Mouse (Mus musculus): ENCODE measurements around the gene Polr1c. TPM values are rescaled to one million over a fixed set of nuclear protein-coding genes. Genes with fewer than 3 reads are reported as not detected.

The Polr1c gene
- polyA plus RNA-seq, 1 experiment from 2014 or later, result 127 TPM

- peaks cover 16% of the 10 kb centered on the region for H3K36me3 ChIP-seq (replicated peaks; ENCODE audit: control insufficient read depth, insufficient read depth, low read depth, low read length)
- ATAC-seq (replicated peaks; ENCODE audit: insufficient number of reproducible peaks, low FRiP score, low TSS enrichment, low read depth), result no peak
- 64% methylated on average over 14 of the region's 14 CpGs for WGBS
Measured at GRCm38 (mm10) chr17:46252571-46253451, 5.0 kb upstream of the Polr1c start.

GRCm38 (mm10) chr17:46251174-46251573 is 3.3 kb upstream of the Polr1c start:
- ATAC-seq (replicated peaks; ENCODE audit: insufficient number of reproducible peaks, low FRiP score, low TSS enrichment, low read depth) (no peak), DNase-seq (ENCODE audit: low spot score) (no peak)
- Histone ChIP-seq H3K27ac (replicated peaks; ENCODE audit: low read depth, low read length) (no peak overlapping the region), H3K9me3 (replicated peaks; ENCODE audit: control insufficient read depth, low read length) (no peaks in the 10 kb centered on the region), H3K9ac (replicated peaks; ENCODE audit: low read length) (no peak overlapping the region), H3K4me3 (ENCODE audit: low read depth, low read length) (no peak overlapping the region), H3K4me1 (ENCODE audit: control insufficient read depth, insufficient read depth, low read length) (peaks cover 5% of the 10 kb centered on the region), H3K36me3 (replicated peaks; ENCODE audit: control insufficient read depth, insufficient read depth, low read depth, low read length) (peaks cover 16% of the 10 kb centered on the region), H3K27me3 (ENCODE audit: control insufficient read depth, insufficient read depth, low read length) (peaks cover 11% of the 10 kb centered on the region), H3K4me2 (ENCODE audit: low read depth, low read length) (no peak overlapping the region)
- 80% methylated on average over 7 of the region's 7 CpGs for WGBS

More at GRCm38 (mm10) chr17:46252571-46253451, 5.0 kb upstream of the Polr1c start:
- Histone ChIP-seq H3K9ac (replicated peaks; ENCODE audit: low read length) (no peak overlapping the region), H3K4me1 (ENCODE audit: control insufficient read depth, insufficient read depth, low read length) (peaks cover 5% of the 10 kb centered on the region; the same call in 1 of the 2 replicates), H3K4me3 (ENCODE audit: low read depth, low read length) (peak overlapping the region; percentile 67; the same call in 1 of the 2 replicates), H3K9me3 (replicated peaks; ENCODE audit: control insufficient read depth, low read length) (no peaks in the 10 kb centered on the region), H3K27me3 (ENCODE audit: control insufficient read depth, insufficient read depth, low read length) (peaks cover 11% of the 10 kb centered on the region), H3K4me2 (ENCODE audit: low read depth, low read length) (no peak overlapping the region; the same call in 1 of the 2 replicates), H3K27ac (replicated peaks; ENCODE audit: low read depth, low read length) (no peak overlapping the region)
- DNase-seq (ENCODE audit: low spot score), result peak; percentile 72

GRCm38 (mm10) chr17:46248189-46248522 is 302 bp upstream of the Polr1c start:
- Histone ChIP-seq H3K27me3 (ENCODE audit: control insufficient read depth, insufficient read depth, low read length) (no peaks in the 10 kb centered on the region), H3K27ac (replicated peaks; ENCODE audit: low read depth, low read length) (no peak overlapping the region), H3K4me1 (ENCODE audit: control insufficient read depth, insufficient read depth, low read length) (no peaks in the 10 kb centered on the region; the same call in none of the 2 replicates), H3K36me3 (replicated peaks; ENCODE audit: control insufficient read depth, insufficient read depth, low read depth, low read length) (peaks cover 30% of the 10 kb centered on the region), H3K9ac (replicated peaks; ENCODE audit: low read length) (peak overlapping the region; percentile 85), H3K4me3 (ENCODE audit: low read depth, low read length) (peak overlapping the region; percentile 89), H3K9me3 (replicated peaks; ENCODE audit: control insufficient read depth, low read length) (no peaks in the 10 kb centered on the region), H3K4me2 (ENCODE audit: low read depth, low read length) (peak overlapping the region; percentile 85)
- DNase-seq (ENCODE audit: low spot score), result no peak
- under 1% methylated on average over 37 of the region's 37 CpGs for WGBS
- ATAC-seq (replicated peaks; ENCODE audit: insufficient number of reproducible peaks, low FRiP score, low TSS enrichment, low read depth), result 0 out of 2 replicates have a peak, but pooled peaks have one; percentile 2

DNA sequence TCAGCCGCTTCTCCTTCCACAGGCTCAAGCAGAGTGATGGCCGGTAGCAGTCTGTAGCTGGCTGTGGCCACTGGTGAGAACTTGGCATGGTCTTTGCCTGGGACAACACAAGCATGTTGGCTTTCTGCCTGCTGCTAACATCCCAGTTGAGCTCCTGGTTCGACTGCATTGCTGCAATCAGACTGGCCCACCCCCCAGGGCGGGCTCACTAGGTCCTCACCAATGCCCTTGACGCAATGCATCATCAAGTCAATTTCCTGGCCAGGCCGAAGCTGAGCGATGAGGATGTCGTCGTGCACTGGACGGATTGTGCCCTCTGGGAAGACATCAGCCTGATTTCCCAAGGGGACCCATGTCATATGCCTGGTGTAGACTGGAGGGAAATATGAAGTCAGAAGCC is 3.3 kb downstream of the Polr1c start:
- Histone ChIP-seq H3K27ac (replicated peaks; ENCODE audit: low read depth, low read length) (no peak overlapping the region), H3K9me3 (replicated peaks; ENCODE audit: control insufficient read depth, low read length) (no peaks in the 10 kb centered on the region), H3K36me3 (replicated peaks; ENCODE audit: control insufficient read depth, insufficient read depth, low read depth, low read length) (peaks cover 21% of the 10 kb centered on the region), H3K27me3 (ENCODE audit: control insufficient read depth, insufficient read depth, low read length) (no peaks in the 10 kb centered on the region), H3K4me3 (ENCODE audit: low read depth, low read length) (no peak overlapping the region), H3K4me2 (ENCODE audit: low read depth, low read length) (no peak overlapping the region), H3K9ac (replicated peaks; ENCODE audit: low read length) (no peak overlapping the region), H3K4me1 (ENCODE audit: control insufficient read depth, insufficient read depth, low read length) (no peaks in the 10 kb centered on the region; the same call in none of the 2 replicates)
- 79% methylated on average over 10 of the region's 10 CpGs for WGBS
- ATAC-seq (replicated peaks; ENCODE audit: insufficient number of reproducible peaks, low FRiP score, low TSS enrichment, low read depth) (no peak), DNase-seq (ENCODE audit: low spot score) (no peak)

- Histone ChIP-seq H3K4me2 (ENCODE audit: low read depth, low read length) (no peak overlapping the region), H3K27ac (replicated peaks; ENCODE audit: low read depth, low read length) (no peak overlapping the region), H3K9me3 (replicated peaks; ENCODE audit: control insufficient read depth, low read length) (no peaks in the 10 kb centered on the region), H3K9ac (replicated peaks; ENCODE audit: low read length) (no peak overlapping the region), H3K36me3 (replicated peaks; ENCODE audit: control insufficient read depth, insufficient read depth, low read depth, low read length) (peaks cover 21% of the 10 kb centered on the region), H3K4me1 (ENCODE audit: control insufficient read depth, insufficient read depth, low read length) (no peaks in the 10 kb centered on the region; the same call in 1 of the 2 replicates), H3K27me3 (ENCODE audit: control insufficient read depth, insufficient read depth, low read length) (no peaks in the 10 kb centered on the region), H3K4me3 (ENCODE audit: low read depth, low read length) (no peak overlapping the region)
- 80% methylated on average over 2 of the region's 2 CpGs for WGBS
- ATAC-seq (replicated peaks; ENCODE audit: insufficient number of reproducible peaks, low FRiP score, low TSS enrichment, low read depth) (no peak), DNase-seq (ENCODE audit: low spot score) (no peak)
Measured at GRCm38 (mm10) chr17:46243624-46244023, 4.2 kb downstream of the Polr1c start.

DNA sequence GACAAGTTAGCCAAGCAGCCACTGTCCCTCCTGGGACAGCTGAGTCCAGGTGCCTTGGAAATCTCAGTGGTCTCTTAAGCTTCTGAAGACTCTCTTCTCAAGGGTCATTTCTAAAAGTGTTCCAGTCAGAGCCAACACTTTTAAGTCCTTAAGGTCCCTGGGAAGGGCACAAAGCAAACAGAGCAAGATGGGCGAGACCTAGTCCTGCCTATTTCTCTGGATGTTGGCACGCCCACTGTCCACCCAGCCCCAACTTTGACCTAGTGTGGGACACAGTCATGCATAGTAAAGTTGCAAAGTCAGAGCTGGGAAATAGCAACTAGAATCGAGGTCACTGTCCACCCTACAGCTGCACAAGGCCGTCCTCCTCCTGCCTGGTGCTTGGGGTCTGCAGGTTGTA is 4.9 kb downstream of the Polr1c start:
- Histone ChIP-seq H3K27me3 (ENCODE audit: control insufficient read depth, insufficient read depth, low read length) (no peaks in the 10 kb centered on the region), H3K36me3 (replicated peaks; ENCODE audit: control insufficient read depth, insufficient read depth, low read depth, low read length) (peaks cover 24% of the 10 kb centered on the region), H3K4me3 (ENCODE audit: low read depth, low read length) (no peak overlapping the region), H3K4me2 (ENCODE audit: low read depth, low read length) (no peak overlapping the region), H3K27ac (replicated peaks; ENCODE audit: low read depth, low read length) (no peak overlapping the region), H3K4me1 (ENCODE audit: control insufficient read depth, insufficient read depth, low read length) (no peaks in the 10 kb centered on the region; the same call in 1 of the 2 replicates), H3K9ac (replicated peaks; ENCODE audit: low read length) (no peak overlapping the region), H3K9me3 (replicated peaks; ENCODE audit: control insufficient read depth, low read length) (no peaks in the 10 kb centered on the region)
- no peak for ATAC-seq (replicated peaks; ENCODE audit: insufficient number of reproducible peaks, low FRiP score, low TSS enrichment, low read depth)
- WGBS, result 86% methylated on average over 4 of the region's 4 CpGs
- DNase-seq (ENCODE audit: low spot score), result no peak

GRCm38 (mm10) chr17:46242274-46242673 is 5.6 kb downstream of the Polr1c start:
- Histone ChIP-seq H3K9me3 (replicated peaks; ENCODE audit: control insufficient read depth, low read length) (no peaks in the 10 kb centered on the region), H3K4me1 (ENCODE audit: control insufficient read depth, insufficient read depth, low read length) (no peaks in the 10 kb centered on the region; the same call in 1 of the 2 replicates), H3K4me2 (ENCODE audit: low read depth, low read length) (no peak overlapping the region), H3K27ac (replicated peaks; ENCODE audit: low read depth, low read length) (no peak overlapping the region), H3K4me3 (ENCODE audit: low read depth, low read length) (no peak overlapping the region), H3K9ac (replicated peaks; ENCODE audit: low read length) (no peak overlapping the region), H3K27me3 (ENCODE audit: control insufficient read depth, insufficient read depth, low read length) (no peaks in the 10 kb centered on the region), H3K36me3 (replicated peaks; ENCODE audit: control insufficient read depth, insufficient read depth, low read depth, low read length) (peaks cover 24% of the 10 kb centered on the region)
- ATAC-seq (replicated peaks; ENCODE audit: insufficient number of reproducible peaks, low FRiP score, low TSS enrichment, low read depth), result no peak
- no peak for DNase-seq (ENCODE audit: low spot score)
- 89% methylated on average over 13 of the region's 13 CpGs for WGBS

GRCm38 (mm10) chr17:46241471-46241870 is 6.4 kb downstream of the Polr1c start:
- Histone ChIP-seq H3K4me1 (ENCODE audit: control insufficient read depth, insufficient read depth, low read length) (no peaks in the 10 kb centered on the region), H3K27ac (replicated peaks; ENCODE audit: low read depth, low read length) (no peak overlapping the region), H3K4me2 (ENCODE audit: low read depth, low read length) (no peak overlapping the region), H3K27me3 (ENCODE audit: control insufficient read depth, insufficient read depth, low read length) (no peaks in the 10 kb centered on the region), H3K9me3 (replicated peaks; ENCODE audit: control insufficient read depth, low read length) (no peaks in the 10 kb centered on the region), H3K36me3 (replicated peaks; ENCODE audit: control insufficient read depth, insufficient read depth, low read depth, low read length) (peaks cover 28% of the 10 kb centered on the region), H3K4me3 (ENCODE audit: low read depth, low read length) (no peak overlapping the region), H3K9ac (replicated peaks; ENCODE audit: low read length) (no peak overlapping the region)
- no peak for ATAC-seq (replicated peaks; ENCODE audit: insufficient number of reproducible peaks, low FRiP score, low TSS enrichment, low read depth)
- WGBS, result 86% methylated on average over 11 of the region's 11 CpGs
- no peak for DNase-seq (ENCODE audit: low spot score)

All from embryonic facial prominence, embryonic 11.5 days (tissue).